Mouse (Mus musculus) stomach, postnatal 0 days (tissue): ENCODE results near the gene Hspa12a. TPM values are rescaled to one million over a fixed set of nuclear protein-coding genes. Genes with fewer than 3 reads are reported as not detected.
A peak's percentile ranks its signal among the peaks of the same experiment; 100 is the strongest.

Source experiments
- ATAC-seq: fragments of 200-750 bp; cut with Nextera tagmentation; 2 replicates; pipeline ENCODE4 v1.8.0; 2017; ENCODE audit not compliant: low FRiP score, low TSS enrichment
- DNase-seq: peaks from one replicate; pipeline ENCODE4 v3.0.0-alpha.2; 2016; ENCODE audit warnings: low spot score
- H3K27ac ChIP-seq: fragments of 300-500 bp; sonication (generic); replicated peaks from 2 replicates; pipeline ENCODE4 v1.5.1; 2014; ENCODE audit warnings: mild to moderate bottlenecking, control low read depth
- H3K27me3 ChIP-seq: fragments of 300-500 bp; sonication (generic); 2 replicates; pipeline ENCODE4 v1.6.1; 2014; ENCODE audit warnings: low read length; ENCODE audit not compliant: control insufficient read depth, insufficient read depth
- H3K36me3 ChIP-seq: fragments of 300-500 bp; sonication (generic); 2 replicates; pipeline ENCODE4 v1.6.1; 2014; ENCODE audit warnings: low read length, mixed read lengths; ENCODE audit not compliant: control insufficient read depth, insufficient read depth
- H3K4me1 ChIP-seq: fragments of 300-500 bp; sonication (generic); replicated peaks from 2 replicates; pipeline ENCODE4 v1.6.1; 2014; ENCODE audit warnings: antibody characterized with exemption; ENCODE audit not compliant: control insufficient read depth, insufficient read depth
- H3K4me2 ChIP-seq: fragments of 300-500 bp; sonication (generic); replicated peaks from 2 replicates; pipeline ENCODE4 v1.6.1; 2014; ENCODE audit warnings: low read depth, mild to moderate bottlenecking, control low read depth, moderate library complexity
- H3K4me3 ChIP-seq: fragments of 300-500 bp; sonication (generic); 2 replicates; pipeline ENCODE4 v1.5.1; 2014; ENCODE audit warnings: low read depth, low read length, control low read depth
- H3K9ac ChIP-seq: fragments of 300-500 bp; sonication (generic); 2 replicates; pipeline ENCODE4 v1.6.1; 2014; ENCODE audit warnings: mild to moderate bottlenecking, low read length, control low read depth, mixed read lengths
- H3K9me3 ChIP-seq: fragments of 300-500 bp; sonication (generic); 2 replicates; pipeline ENCODE4 v1.6.1; 2016; ENCODE audit warnings: low read length; ENCODE audit not compliant: control insufficient read depth
- CTCF ChIP-seq: IDR thresholded peaks from 2 replicates; pipeline ENCODE4 v1.5.1; 2016; ENCODE audit warnings: antibody characterized with exemption, low read depth, mild to moderate bottlenecking, moderate library complexity
- EP300 ChIP-seq: optimal IDR thresholded peaks from 2 replicates; pipeline ENCODE3; 2016; ENCODE audit warnings: antibody characterized with exemption
- WGBS: fragments of 180-500 bp; shearing (Covaris S2); extraction: QIAGEN DNeasy Blood & Tissue Kit; methylation state at CpG from one replicate; pipeline ENCODE4 v1.1.7; 2014; 5-methylcytosine and 5-hydroxymethylcytosine counted together
- polyA plus RNA-seq: library from polyadenylated mRNA; unstranded; fragments of >200 nt; fragmentation: Nextera tagmentation; extraction: Ambion mirVana; gene quantifications from 2 replicates; pipeline ENCODE4 v1.2.1, GENCODE M21; 2015

Gene Hspa12a
- polyA plus RNA-seq, result 1.7 and 2.5 TPM in 2 replicates

GRCm38 (mm10) chr19:58942841-58943828 lies at the start of gene Hspa12a, which contains the start of gene Eno4:
Hspa12a (minus strand) TSS chr19:58943654.
Eno4 (plus strand) TSS chr19:58943425.
- Histone ChIP-seq H3K4me3 (peak within 1 kb of the TSS; percentile 63), H3K9ac (peak within 1 kb of the TSS; percentile 77), H3K4me2 (peak within 1 kb of the TSS; percentile 92), H3K27ac (peak within 1 kb of the TSS; percentile 71), H3K9me3 (no peaks in the 10 kb centered on the region), H3K36me3 (no peaks in the 10 kb centered on the region), H3K4me1 (peaks cover 7% of the 10 kb centered on the region; the same call in 1 of the 2 replicates), H3K27me3 (no peaks in the 10 kb centered on the region)
- ATAC-seq (peak; percentile 96), DNase-seq (peak; percentile 91)
- TF ChIP-seq EP300 (no peak), CTCF (no peak)
- WGBS, result under 1% methylated on average over 65 of the region's 65 CpGs

GRCm38 (mm10) chr19:58981571-58981970 lies 38.1 kb upstream of the Hspa12a start:
- DNase-seq (no peak), ATAC-seq (no peak)
- no peak overlapping the region for H3K4me3 ChIP-seq
- no peak overlapping the region for H3K27ac ChIP-seq
- no peaks in the 10 kb centered on the region for H3K9me3 ChIP-seq
- no peak overlapping the region for H3K9ac ChIP-seq
- no peaks in the 10 kb centered on the region for H3K4me1 ChIP-seq
- no peaks in the 10 kb centered on the region for H3K36me3 ChIP-seq
- TF ChIP-seq EP300, result no peak
- no peak for TF ChIP-seq CTCF
- H3K4me2 ChIP-seq, result no peak overlapping the region
- WGBS, result 39% methylated on average over 9 of the region's 9 CpGs
- no peaks in the 10 kb centered on the region for H3K27me3 ChIP-seq

GRCm38 (mm10) chr19:58980056-58980440 lies 36.6 kb upstream of the Hspa12a start:
- ATAC-seq (no peak), DNase-seq (no peak)
- 50% methylated on average over 5 of the region's 5 CpGs for WGBS
- no peaks in the 10 kb centered on the region for H3K4me1 ChIP-seq
- H3K9ac ChIP-seq, result no peak overlapping the region
- TF ChIP-seq CTCF (no peak), EP300 (no peak)
- peak overlapping the region; percentile 23; the same call in 1 of the 2 replicates for H3K4me3 ChIP-seq
- no peaks in the 10 kb centered on the region for H3K9me3 ChIP-seq
- H3K27me3 ChIP-seq, result no peaks in the 10 kb centered on the region
- H3K27ac ChIP-seq, result no peak overlapping the region
- no peaks in the 10 kb centered on the region for H3K36me3 ChIP-seq
- H3K4me2 ChIP-seq, result peak overlapping the region; percentile 31; the same call in 1 of the 2 replicates

- peak overlapping the region; percentile 23; the same call in 1 of the 2 replicates for H3K4me3 ChIP-seq
- no peak overlapping the region for H3K9ac ChIP-seq
- H3K27me3 ChIP-seq, result no peaks in the 10 kb centered on the region
- no peaks in the 10 kb centered on the region for H3K9me3 ChIP-seq
- H3K4me1 ChIP-seq, result no peaks in the 10 kb centered on the region
- H3K36me3 ChIP-seq, result no peaks in the 10 kb centered on the region
- no peak overlapping the region for H3K27ac ChIP-seq
- 38% methylated on average over 13 of the region's 13 CpGs for WGBS
- no peak for ATAC-seq
- peak; percentile 27 for DNase-seq
- no peak for TF ChIP-seq CTCF
- no peak for TF ChIP-seq EP300
- H3K4me2 ChIP-seq, result peak overlapping the region; percentile 31; the same call in 1 of the 2 replicates
Measured at GRCm38 (mm10) chr19:58979436-58980055, 36.1 kb upstream of the Hspa12a start.

- no peak overlapping the region for H3K9ac ChIP-seq
- ATAC-seq, result peak; percentile 32; the same call in 1 of the 2 replicates
- H3K27ac ChIP-seq, result no peak overlapping the region
- DNase-seq, result no peak
- no peaks in the 10 kb centered on the region for H3K9me3 ChIP-seq
- no peak overlapping the region for H3K4me3 ChIP-seq
- no peak for TF ChIP-seq EP300
- no peak for TF ChIP-seq CTCF
- no peaks in the 10 kb centered on the region for H3K27me3 ChIP-seq
- H3K4me1 ChIP-seq, result no peaks in the 10 kb centered on the region
- no peaks in the 10 kb centered on the region for H3K36me3 ChIP-seq
- 54% methylated on average over 11 of the region's 11 CpGs for WGBS
- H3K4me2 ChIP-seq, result no peak overlapping the region
Measured at GRCm38 (mm10) chr19:58978401-58979171, 35.1 kb upstream of the Hspa12a start.
